Mouse (Mus musculus): ENCODE results near the gene Rbms3.
A peak's percentile ranks its signal among the peaks of the same experiment; 100 is the strongest.

Gene Rbms3

GRCm38 (mm10) chr9:116808401-116808800 is 821.3 kb downstream of the Rbms3 start:
- DNase-seq = peak; percentile 77

- peak; percentile 70 for DNase-seq
Observed at GRCm38 (mm10) chr9:116807166-116808081, 822.3 kb downstream of the Rbms3 start.

- peak; percentile 28 for DNase-seq
Observed at GRCm38 (mm10) chr9:116803292-116803731, 826.4 kb downstream of the Rbms3 start.

GRCm38 (mm10) chr9:116802602-116803001 is 827.1 kb downstream of the Rbms3 start:
- DNase-seq = peak; percentile 17

- no peak for DNase-seq
Observed at GRCm38 (mm10) chr9:116795240-116795955, 834.3 kb downstream of the Rbms3 start.

- no peak for DNase-seq
Observed at GRCm38 (mm10) chr9:116791850-116792249, 837.9 kb downstream of the Rbms3 start.

- no peak for DNase-seq
Observed at GRCm38 (mm10) chr9:116786136-116787046, 843.3 kb downstream of the Rbms3 start.

GRCm38 (mm10) chr9:116771820-116772219 is 857.9 kb downstream of the Rbms3 start:
- DNase-seq = peak; percentile 31

GRCm38 (mm10) chr9:116769358-116770054 is 860.2 kb downstream of the Rbms3 start:
- no peak for DNase-seq

GRCm38 (mm10) chr9:116762395-116763025 is 867.2 kb downstream of the Rbms3 start:
- peak; percentile 32 for DNase-seq

GRCm38 (mm10) chr9:116748857-116749584 is 880.7 kb downstream of the Rbms3 start:
- peak; percentile 27 for DNase-seq

GRCm38 (mm10) chr9:116748346-116748745 is 881.4 kb downstream of the Rbms3 start:
- no peak for DNase-seq

GRCm38 (mm10) chr9:116746871-116747270 is 882.8 kb downstream of the Rbms3 start:
- no peak for DNase-seq

- no peak for DNase-seq
Observed at GRCm38 (mm10) chr9:116737786-116738185, 891.9 kb downstream of the Rbms3 start.

GRCm38 (mm10) chr9:116729172-116729571 is 900.5 kb downstream of the Rbms3 start:
- DNase-seq = no peak

- peak; percentile 14 for DNase-seq
Observed at GRCm38 (mm10) chr9:116728655-116729054, 901.1 kb downstream of the Rbms3 start.

GRCm38 (mm10) chr9:116728093-116728492 is 901.6 kb downstream of the Rbms3 start:
- DNase-seq = no peak

- no peak for DNase-seq
Observed at GRCm38 (mm10) chr9:116724581-116724980, 905.1 kb downstream of the Rbms3 start.

GRCm38 (mm10) chr9:116703119-116703518 is 926.6 kb downstream of the Rbms3 start:
- no peak for DNase-seq

- DNase-seq = peak; percentile 20
Observed at GRCm38 (mm10) chr9:116702611-116703010, 927.1 kb downstream of the Rbms3 start.
